Mouse (Mus musculus): ENCODE measurements at regions not wholly inside any gene's neighbourhood (a gene's known extent, or its start where the extent isn't known, plus 50 kb on each side); places are given as distances from the start of the nearest gene placed in this dataset.

DNA sequence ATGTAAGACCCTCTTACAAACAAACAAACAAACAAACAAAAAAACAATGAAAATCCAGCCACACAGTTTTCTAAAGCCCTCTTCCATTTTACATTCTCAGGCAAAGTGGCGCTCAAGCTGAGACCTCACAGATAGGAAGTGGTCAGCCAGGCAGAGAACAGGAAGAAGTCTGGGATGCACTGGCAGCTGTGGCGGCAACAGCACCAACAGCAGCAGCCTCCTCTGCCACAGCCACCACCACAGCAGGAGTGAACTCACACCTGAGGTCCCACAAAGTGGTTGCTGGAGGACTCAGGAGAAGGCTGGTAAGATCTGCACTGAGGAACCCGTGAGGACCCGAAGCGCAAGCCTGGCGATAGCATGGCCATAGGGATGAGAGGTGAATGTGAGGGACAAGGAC, 156.3 kb downstream of the Grm4 start:
- DNase-seq, result peak; percentile 48

DNA sequence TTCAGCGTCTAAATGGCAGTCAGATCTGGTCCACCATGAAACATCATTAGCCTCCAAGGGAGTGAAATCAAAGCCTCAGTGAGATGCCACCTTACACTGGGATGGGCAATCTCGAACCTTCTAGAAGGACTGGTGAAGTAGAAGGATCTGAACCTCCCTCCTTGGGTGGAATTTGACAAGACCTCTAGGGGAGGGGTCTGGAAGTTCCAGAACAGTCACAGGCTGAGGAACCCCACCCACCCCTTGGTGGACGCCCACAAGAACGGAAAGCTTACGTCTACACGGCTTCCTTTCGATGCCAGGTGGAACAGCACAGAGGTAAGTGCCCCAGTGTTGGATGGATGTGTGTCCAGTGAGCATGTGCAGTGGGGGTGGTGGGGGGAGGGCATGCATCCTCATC, 156.9 kb downstream of the Grm4 start:
- DNase-seq, result peak; percentile 27

DNA sequence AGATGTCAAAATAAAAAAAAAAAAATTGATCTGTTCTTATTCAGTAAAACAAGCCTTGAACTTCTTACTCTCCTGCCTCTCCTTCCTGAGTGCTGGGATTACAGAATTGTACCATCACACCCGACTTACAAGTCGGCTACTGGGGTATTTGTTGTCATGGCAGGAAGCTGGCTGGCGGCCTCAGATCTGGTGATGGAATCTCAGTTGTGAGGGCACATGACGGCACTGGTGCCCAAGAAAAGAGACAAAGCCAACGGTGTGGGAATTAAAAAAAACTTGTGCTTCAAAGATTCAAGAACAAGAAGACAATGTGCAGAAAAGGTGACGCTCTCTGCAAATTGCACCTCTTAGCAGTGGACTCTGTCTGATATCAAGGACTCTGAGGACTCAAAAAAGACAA, 157.3 kb downstream of the Grm4 start:
- DNase-seq, result peak; percentile 21

DNA sequence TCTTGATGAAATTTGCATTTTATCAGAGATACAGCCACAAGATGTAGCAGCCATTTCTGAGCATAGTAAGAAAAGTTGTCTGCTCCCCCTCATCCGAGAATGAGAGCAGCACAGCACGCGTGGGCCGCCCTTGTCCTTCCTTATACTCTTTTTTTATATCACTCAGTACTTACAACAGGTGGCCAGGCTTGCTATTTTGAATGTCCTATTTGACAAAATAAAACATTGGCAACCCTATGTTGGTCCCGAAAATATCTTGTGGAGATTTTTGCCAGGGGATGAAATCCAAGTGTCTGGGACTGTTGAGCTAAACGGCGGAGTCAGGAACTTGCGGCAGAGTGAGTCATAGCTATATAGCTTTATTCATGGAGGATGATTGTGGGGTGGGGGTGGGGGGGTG, 158.0 kb upstream of the Lemd2 start:
- no peak for DNase-seq

DNA sequence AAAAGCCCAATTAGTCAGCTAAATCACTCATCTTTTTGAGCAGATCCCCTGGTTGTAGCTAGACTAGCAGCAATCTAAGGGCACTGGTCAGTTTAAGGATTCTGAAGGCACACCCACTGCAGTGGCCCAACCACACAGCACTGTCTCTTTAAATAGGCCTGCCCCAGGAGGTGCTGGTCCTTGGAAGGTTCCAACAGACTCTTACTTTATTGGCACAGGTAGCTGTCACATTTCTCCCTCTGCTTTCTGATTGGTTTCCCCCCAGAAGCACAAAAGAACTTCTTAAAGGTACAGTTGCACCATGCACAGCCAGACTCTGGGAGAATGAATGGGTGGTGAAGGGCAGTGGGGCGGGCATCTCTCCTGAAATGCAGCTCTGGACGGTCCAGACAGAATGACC, 157.1 kb upstream of the Lemd2 start:
- DNase-seq, result peak; percentile 26

DNA sequence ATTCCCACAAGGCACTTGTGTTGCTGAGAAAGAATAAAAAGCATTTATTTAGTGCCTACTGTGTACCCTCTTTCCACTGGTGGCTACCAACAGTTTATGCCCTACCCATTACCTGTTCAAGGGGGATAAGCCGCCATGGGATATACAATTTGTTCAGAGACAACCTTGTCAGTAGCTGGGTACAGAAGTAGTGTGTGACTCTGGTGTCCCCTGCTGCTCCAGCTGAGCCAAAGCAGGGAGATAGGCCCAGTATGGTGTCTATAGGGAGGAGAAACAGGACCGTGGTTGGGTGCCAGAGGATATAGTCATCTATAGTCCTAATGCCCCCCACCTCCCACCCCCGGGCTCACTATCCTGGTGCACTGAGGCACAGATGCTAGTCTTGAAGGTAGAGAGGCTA, 152.6 kb upstream of the Lemd2 start:
- no peak for DNase-seq

DNA sequence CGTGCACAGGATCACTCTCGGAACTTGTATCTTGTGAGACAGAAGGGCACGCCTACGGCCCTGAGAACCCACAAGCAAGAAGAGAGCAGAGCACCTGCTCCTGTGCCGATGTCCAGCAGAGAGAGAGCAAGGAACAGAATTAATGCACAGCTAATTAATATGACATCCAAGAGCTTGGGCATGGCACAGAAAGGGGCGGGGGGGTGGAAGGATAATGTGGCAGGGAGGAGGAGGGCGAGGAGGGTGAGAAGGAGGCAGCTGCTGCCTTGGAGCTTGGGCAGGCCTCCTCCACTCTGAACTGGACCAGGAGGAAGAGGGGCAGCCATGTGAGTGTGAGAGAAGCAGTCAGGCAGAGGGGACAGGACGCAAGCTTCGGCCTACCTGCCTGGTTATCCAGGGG, 151.4 kb upstream of the Lemd2 start:
- DNase-seq, result no peak

DNA sequence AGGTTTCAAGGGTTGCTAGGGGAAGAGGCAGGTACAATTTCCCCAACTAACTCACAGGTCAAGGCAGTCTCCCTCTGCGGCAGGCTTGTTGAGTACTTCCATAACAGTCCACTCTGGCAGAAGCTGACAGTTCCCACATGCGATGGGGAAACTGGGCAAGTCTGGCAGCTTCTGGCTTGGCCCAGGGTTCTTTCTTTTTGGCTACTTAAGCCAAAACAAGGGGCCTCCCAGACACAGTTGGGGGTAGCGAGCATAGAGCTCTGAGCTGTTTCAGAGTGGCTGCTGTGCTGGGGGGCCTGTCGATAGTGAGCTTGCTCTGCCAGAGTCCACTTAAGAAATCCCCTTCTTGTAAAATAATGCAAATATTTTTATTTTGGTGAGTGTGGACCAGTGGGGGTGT, 150.8 kb upstream of the Lemd2 start:
- DNase-seq, result no peak

DNA sequence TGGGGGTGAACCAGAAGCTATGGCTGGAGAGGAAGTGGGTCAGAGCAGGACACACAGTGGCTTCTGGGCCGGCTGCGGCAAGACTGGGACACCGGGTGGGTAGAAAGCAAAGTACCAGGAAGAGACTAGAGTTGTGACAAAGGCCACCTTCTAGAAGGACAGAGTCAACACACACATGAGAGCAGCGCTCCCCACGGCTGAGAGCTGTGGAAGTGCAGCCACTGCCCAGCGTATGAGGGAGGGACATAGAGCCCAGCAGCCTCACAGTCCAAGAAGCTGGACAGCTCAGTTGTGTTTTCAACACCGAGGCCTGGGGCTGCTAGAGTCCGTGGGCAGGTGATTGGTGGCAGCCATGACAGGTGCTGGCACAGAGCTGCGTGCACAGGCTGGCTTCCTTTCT, 145.6 kb upstream of the Lemd2 start:
- no peak for DNase-seq

DNA sequence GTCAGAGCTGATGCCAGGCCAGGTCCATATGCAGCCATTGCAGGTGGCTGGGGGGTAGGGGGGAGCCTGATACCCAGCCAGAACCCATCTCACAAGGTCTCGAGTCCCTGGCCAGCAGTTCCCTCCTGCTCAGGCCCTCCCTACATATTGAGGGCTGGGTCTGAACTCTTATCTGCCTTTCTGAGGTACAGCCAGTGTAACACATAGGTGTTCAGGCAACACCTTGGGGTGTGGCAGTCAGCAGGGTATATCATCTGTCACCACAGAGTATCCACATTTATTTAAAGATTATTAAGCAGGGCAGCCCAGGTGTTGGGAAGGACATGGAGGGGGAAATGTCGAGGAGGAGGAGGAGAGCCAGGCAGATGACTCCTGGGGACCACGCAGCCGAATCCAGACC, 145.2 kb upstream of the Lemd2 start:
- DNase-seq, result no peak

DNA sequence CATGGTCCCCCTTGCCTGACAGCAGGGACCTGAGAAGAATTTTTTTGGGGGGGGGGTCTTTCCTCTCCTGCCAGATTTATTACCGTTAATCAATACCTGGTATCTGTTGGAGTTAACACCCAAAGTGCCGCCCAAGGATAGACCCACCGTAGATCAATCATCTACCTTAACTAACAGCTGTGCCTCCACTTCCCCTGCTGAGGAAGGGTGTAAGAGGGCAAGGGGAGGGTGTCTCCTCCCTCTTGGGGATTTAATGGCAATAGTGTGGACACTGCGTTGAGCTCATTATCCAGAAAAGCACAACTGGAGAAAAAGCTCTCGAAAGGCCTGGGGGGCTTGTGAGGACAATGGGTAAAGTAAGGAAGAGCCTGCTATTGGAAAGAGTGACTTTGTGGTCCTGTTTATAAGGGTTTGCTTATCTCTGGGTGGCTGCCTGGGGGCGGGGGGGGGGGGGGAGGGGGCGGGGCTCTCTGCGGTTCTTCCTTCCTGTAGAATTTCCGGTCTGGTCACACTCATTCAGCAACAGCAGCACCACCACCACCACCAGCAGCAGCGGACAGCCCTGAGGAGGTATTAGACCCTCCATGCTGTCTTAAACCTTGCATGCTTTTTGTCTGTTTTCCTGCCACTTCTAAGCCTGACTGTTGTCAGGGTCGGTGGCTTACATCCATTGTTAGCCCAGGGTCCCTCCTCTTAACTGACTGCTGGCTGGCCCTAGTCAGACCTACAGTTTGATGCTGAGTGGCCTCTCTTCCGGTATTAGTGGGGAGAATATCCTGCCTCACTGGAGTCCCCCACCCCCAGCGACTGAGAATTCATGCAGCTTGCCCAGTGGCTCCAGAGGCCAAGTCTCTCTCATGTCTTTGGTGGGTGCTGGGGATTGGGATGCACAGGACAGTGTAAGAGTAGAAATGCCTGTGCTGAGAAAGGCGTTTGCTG, 138.0 kb upstream of the Lemd2 start:
- DNase-seq, result peak; percentile 45

DNA sequence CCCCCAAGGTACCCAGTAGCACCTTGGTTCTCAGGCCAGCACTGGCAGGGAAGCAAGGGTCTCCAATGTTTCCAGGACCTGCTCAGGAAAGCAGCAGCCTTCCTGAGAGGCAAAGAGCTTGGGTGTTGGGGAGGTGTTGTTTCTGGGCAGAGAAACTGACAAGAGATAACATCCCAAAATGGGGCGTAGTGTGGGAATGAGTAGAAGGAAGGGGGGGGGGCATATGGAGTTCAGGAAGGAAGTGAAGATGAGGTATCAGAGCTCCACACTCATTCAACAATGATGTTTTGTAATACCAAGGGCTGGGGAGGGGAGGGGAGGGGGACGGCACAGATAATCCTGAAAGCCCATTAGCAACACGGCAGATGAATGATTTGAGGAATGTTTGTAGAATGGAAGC, 135.6 kb upstream of the Lemd2 start:
- no peak for DNase-seq

DNA sequence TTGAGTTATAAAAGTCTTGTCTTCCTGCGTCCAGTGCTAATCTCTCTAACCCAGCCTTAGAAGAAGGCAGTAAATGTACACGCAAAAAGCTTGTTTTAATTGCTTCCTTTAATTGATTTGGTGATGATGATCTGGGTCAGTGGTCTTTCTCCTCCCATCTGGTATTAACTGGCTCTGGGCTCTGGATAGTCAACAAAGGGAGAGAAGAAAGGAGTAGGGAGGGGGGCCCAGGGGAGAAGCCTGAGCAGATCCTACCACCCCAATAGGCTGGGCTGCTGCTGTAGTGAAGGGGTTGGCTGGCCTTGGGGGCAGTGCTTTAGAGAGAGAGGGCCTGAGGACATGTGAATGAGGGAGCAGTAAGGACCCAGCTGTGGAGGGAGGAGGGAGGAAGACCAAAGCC, 135.0 kb upstream of the Lemd2 start:
- DNase-seq, result no peak

DNA sequence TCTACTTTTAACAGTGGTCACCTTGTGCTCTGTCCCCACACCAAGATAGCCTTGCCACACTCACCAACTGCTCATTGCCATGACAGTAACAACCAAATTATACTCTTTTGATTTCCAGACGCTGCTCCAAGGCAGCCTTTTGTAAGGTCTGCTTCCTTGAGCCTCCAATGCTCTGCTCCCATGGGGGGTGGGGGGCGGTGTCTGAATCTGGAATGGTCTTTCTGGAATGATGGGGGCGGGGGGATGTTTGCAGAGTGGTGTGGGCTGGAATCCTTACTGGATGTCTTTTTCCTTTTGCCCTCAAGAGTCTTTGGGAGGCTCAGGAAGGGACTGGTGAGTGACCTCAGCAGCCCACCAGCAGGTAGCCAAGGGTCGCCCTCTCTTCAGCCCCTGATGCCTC, 131.4 kb upstream of the Lemd2 start:
- DNase-seq, result no peak

DNA sequence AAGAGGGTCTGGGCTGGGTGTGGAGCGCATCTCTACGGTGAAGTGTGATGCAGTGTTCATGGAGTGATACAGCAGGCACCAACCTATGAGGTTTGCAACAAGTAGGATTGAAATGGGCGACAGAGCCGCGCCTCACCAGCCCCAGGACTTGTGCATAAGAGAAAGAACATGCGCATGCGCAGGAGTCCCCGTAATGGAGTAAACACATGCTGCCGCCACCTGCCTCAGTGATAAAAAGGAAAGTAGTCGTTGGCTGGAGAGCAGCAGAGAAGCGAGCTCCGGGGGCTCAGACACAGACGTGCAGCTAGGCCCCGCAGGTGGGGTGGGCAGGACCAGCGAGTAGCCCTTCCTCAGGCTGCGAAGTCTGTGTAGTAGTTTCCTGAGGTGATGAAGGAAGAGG, 129.3 kb upstream of the Lemd2 start:
- DNase-seq, result no peak

DNA sequence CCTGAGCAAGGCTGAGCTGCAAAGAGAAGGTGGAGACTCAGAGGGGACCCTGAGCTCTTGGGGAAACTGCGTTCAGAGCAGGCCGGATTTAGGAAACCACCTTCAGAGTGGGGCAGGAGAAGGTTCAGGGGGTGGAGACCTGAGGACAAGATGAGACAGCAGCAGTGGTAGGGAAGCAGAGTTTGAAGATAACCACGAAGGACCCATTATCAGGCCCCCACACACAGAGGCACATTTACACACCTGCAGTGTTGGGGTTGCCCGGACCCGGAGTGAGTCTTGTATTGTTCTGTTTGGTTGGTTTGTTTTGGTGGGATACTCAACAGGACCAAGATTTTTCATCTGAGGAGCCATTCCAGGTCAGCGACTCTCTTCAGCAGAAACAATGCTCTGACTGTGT, 128.9 kb upstream of the Lemd2 start:
- DNase-seq, result no peak

DNA sequence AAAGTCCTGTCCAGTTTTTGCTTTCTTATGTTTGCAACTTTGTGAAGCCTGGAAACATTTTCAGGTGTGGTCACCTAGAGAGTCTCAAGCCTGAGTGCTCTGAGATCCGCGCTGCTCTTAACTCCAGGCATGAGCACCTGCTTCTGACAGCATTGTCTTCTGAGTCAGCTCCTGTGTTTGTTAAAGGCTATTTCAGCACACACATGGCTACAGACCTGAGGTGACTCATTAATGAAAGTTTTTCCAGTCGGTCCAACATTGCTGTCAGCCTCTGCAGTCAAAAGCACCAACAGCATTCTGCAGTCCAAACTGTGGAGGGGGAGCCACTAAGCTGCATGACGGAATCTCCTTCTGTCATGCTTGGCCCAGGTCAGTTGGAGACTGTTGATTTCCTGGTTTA, 127.8 kb upstream of the Lemd2 start:
- DNase-seq, result no peak

DNA sequence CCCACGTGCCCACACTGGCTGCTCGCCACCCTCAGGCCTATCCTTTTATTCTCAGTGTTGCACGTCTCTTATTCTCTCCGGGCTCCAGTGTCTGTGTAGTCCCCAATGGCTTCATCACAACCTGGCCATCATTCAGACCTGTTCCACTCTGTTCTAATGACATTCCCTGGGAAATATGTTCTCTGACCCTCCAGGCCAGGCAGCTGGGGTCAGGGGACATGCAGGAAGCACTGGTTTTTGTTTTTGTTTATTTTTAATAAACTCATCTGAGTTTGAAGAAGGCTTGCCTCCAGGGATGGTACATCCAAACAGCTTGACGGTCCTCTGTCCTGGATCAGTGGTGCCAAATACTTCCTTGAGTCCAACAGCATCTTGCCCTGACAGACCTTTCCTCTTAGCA, 127.4 kb upstream of the Lemd2 start:
- DNase-seq, result no peak

DNA sequence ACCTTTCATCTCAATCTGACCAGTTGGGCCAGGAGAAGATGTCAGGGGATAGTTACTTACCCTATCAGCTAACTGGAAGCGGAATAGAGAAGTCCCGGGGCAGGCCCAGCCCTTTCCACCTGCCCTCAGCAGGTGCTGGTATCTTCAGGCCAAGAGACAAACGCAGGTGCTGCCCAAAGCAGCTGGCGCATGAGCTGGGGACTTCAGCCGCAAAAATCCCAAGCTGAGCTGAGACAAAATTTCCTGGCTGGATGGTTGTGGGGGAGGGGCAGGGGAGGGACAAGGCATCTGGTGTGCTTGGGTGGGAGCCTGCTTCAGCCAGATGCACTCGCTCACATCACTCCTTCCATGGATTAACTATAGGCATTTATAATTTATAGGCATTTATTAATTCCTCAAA, 125.5 kb upstream of the Lemd2 start:
- no peak for DNase-seq

DNA sequence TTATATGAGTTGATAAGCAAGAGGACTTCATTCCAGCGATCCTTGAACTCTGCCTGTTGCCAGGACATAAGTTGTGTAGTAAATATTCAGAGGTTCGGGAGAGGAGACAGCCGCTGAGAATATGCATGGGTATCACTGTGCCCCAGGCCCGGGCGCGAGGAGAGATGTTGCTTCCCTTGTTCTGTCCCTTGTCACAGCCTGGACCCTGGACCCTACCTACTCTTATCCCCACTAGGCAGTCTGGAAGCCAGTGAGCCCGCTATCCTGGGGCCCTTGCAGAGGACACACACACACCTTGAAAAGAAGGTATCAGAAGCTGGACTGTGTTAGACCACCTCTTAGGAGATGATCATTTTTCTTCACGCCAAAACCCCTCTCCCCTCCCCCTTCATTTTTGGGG, 124.9 kb upstream of the Lemd2 start:
- DNase-seq, result no peak

DNA sequence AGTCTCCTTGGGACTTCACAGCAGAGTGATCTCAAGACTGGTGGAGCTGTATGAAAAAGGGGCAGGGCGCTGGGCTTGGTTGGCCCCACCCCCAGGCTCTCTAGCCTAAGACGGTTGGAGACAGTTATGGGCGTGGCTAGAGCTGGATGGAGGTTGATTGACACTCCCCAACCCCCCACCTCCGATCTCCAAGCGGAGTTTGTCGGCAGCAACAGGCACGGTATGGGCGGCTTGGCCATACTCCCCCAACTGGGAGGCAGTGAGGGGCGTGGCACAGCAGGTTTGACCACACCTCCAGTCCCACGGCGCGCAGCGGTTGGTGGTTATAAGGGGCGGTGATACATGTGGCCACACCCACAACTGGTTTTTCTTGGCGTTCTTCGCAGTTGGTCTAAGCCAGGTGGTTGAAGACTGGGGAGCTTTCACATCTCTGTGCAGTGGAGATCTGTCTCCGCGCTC, 120.8 kb upstream of the Lemd2 start:
- DNase-seq, result peak; percentile 61

DNA sequence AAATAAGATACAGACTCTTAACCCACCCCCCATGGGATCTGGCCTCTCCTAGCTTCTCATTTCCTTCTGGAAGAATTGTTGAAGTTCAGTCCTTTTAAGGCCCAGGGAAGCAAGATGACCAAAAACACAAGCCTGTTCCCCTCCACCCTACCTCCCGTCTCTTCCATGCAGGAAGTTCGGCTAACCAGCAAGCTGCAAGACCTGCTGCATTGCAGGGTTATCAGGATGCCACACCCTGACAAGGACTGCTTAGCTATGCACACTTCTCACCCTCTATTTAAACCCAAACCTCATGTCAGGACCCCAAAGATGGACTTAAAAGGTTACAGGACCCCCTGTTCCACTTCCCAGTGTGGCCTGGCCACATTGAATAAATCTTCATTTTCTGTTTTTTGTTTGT, 119.2 kb upstream of the Lemd2 start:
- DNase-seq, result no peak

DNA sequence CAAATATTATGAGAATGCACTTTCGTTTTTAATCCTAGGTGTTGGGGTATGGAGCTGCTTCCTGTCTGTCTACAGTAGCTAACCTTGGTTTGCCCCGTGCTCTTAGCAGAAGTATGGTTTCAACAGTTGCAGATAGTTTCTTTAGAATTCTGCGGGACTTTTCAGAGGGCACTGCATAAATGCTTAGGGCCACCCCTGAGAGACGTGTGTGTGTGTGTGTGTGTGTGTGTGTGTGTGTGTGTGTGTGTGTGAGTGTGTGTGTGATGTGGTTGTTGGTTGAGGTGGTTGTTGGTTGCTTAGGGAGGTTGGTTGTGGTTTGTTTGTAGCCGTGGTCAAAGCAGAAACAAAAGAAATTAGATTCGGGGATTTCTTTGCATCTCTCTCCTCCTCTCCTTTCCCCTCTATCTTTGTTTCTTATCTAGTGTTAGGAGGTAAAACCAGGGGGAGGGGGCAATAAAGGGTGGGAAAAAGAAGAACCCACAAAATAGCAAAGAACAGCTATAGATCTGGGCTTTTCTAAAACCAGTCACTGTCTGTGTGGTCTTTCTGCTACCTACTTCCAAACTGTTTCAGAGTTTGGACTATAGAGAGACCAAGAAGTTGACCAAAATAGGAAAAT, 118.7 kb upstream of the Lemd2 start:
- DNase-seq, result peak; percentile 38

DNA sequence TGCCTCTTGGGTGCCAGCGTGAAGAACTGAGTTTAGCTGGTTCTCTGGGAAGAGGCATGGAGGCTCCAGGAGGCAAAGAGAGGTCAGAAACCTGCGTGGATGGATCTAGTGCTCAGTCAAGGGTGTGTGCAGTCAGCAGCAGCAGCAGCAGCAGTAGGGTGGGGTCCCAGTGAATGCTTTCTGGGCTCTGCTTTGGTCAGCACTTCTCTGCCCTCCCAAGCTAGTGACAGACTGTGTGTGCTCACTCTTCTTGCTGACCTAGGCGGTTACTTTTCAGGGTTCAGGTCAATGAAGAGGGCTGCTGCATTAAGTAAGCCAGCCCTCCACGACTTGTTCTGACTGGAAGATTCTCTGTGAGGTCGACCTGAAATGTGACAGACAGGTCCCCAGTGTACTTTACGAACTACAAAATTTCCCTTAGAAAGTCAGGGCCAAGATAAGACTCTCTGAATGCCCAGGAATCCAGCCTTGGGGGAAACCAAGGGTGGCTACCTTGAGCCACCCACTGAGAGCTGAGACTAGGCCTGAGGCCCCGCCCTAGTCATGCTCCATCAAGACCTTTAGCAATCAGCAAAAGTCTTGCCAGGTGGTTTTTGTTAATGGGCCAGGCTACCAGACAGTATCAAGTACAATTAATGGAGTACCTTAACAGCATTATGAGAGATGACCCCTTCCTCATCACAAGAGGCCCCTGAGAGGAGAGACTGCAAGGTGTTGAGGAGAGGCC, 114.9 kb upstream of the Lemd2 start:
- no peak for DNase-seq
